Mouse (Mus musculus) A20 (cell line): ENCODE measurements around the gene Snrpe.

ENCODE experiments used
- DNase-seq: peaks from one replicate; pipeline ENCODE4 v3.0.0-alpha.2; 2011; ENCODE audit warnings: low read depth, low spot score

Snrpe gene

GRCm38 (mm10) chr1:133609771-133610502, at the start of gene Snrpe:
Gene Snrpe, minus strand, starts transcription at chr1:133610291.
- DNase-seq, result peak; percentile 98

- DNase-seq, result no peak
These were observed 48.8 kb upstream of the Snrpe start for GRCm38 (mm10) chr1:133658878-133659277.

- DNase-seq, result no peak
These were observed 46.7 kb upstream of the Snrpe start for GRCm38 (mm10) chr1:133656811-133657210.

- DNase-seq, result no peak
These were observed 42.9 kb upstream of the Snrpe start for GRCm38 (mm10) chr1:133653033-133653432.

GRCm38 (mm10) chr1:133650288-133651055, 40.4 kb upstream of the Snrpe start:
- DNase-seq, result no peak

- no peak for DNase-seq
These were observed 35.6 kb upstream of the Snrpe start for GRCm38 (mm10) chr1:133645652-133646051.

- DNase-seq, result no peak
These were observed 31.1 kb upstream of the Snrpe start for GRCm38 (mm10) chr1:133641163-133641562.

- DNase-seq, result no peak
These were observed 28.4 kb upstream of the Snrpe start for GRCm38 (mm10) chr1:133638517-133638916.

GRCm38 (mm10) chr1:133632168-133632567, 22.1 kb upstream of the Snrpe start:
- DNase-seq, result peak; percentile 31

GRCm38 (mm10) chr1:133625052-133625451, 15.0 kb upstream of the Snrpe start:
- DNase-seq, result no peak

GRCm38 (mm10) chr1:133618311-133618710, 8.2 kb upstream of the Snrpe start:
- DNase-seq, result no peak

- DNase-seq, result no peak
These were observed 7.8 kb upstream of the Snrpe start for GRCm38 (mm10) chr1:133617908-133618307.

- peak; percentile 64 for DNase-seq
These were observed 3.7 kb upstream of the Snrpe start for GRCm38 (mm10) chr1:133613817-133614216.

GRCm38 (mm10) chr1:133611436-133611835, 1.3 kb upstream of the Snrpe start:
- no peak for DNase-seq

GRCm38 (mm10) chr1:133610601-133611000, 510 bp upstream of the Snrpe start:
- DNase-seq, result no peak

- DNase-seq, result no peak
These were observed 6.9 kb downstream of the Snrpe start for GRCm38 (mm10) chr1:133603174-133603573.

- no peak for DNase-seq
These were observed 13.6 kb downstream of the Snrpe start for GRCm38 (mm10) chr1:133596298-133597007.

- DNase-seq, result no peak
These were observed 24.0 kb downstream of the Snrpe start for GRCm38 (mm10) chr1:133585995-133586537.

- no peak for DNase-seq
These were observed 38.8 kb downstream of the Snrpe start for GRCm38 (mm10) chr1:133571293-133571692.
